Mouse (Mus musculus) mouse embryonic stem cell (cell line): ENCODE data around the gene Trim80.

Experiments used
- in situ Hi-C, 2 experiments: fragments of 300-500 bp; cut with MboI; formaldehyde crosslinking; loops; 1 replicate in 1 of 2; 3 replicates in 1 of 2; pipeline ENCODE4 v1.14.3; 2019 to 2020; ENCODE audit warnings: low sequenced_read_pairs in 2 of 2, low pct_unique_long_range_greater_than_20kb in 1 of 2, mixed read lengths in 1 of 2; ENCODE audit not compliant: unreplicated experiment in 1 of 2

The Trim80 gene

DNA sequence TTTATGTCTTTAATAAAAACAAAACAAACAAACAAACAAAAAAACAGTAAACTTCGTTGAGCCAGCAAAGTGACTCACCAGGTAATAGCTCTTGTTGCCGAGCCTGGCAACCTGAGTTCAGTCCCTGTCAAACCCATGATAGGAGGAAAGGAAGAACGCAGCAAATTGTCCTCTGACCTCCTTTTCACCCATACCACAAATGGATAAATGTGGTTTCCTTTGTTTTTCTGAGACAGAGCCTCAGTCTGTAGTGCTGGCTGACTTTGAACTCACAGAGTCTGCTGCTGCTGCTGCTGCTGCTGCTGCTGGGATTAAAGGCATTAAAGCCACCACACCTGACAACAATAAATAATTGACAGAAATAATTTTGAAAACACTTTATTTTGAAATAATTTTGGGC lies 17.3 kb upstream of the Trim80 start:
- in situ Hi-C loops = loop anchor here in 1 of 2 experiments (25.0 kb wide), 1 partner anchor 1439 kb away; the partner anchor contains the start of genes Mfsd11 and Srsf2

DNA sequence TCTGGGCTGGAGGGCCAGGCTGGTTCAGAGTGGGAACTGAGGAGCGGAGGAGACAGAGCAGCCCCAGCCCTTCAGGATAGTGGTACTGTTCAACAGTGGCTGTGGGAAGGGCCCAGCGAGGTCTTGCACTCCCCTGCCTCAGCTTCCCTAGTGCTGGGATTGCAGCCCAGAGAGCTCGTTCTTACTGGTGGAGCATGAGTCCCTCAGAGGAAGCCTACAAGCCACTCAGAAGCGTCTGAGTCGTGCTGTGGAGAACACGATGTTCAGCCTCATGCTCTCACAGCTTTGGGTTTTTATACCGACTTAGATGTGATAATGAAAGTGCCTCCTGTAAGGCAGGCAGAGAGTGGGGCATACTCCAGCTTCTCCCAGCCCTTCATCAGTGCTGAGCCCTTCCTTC lies 15.7 kb upstream of the Trim80 start:
- in situ Hi-C loops = loop anchor here in 1 of 2 experiments (25.0 kb wide), 1 partner anchor 1438 kb away; the partner anchor contains the start of genes Mfsd11 and Srsf2

DNA sequence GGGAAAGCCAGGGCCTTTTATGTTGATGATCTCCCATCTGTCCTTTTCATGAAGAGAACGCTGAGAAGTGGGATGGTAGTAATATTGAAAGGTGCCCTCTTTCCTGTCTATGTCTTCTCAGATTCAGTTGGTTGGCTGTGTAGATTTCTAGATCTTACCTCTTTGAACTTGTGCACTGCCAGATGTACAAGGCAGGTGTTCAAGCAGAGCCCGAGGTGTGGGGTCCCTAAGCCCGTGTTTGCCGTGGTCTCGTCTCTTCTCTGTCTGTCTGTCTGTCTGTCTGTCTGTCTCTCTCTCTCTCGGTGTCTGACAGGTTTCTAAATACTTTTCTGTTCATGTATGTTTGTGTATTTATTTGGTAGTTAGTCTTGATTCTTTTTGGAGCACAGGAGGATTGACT lies 14.7 kb upstream of the Trim80 start:
- in situ Hi-C loops = no loop called here

DNA sequence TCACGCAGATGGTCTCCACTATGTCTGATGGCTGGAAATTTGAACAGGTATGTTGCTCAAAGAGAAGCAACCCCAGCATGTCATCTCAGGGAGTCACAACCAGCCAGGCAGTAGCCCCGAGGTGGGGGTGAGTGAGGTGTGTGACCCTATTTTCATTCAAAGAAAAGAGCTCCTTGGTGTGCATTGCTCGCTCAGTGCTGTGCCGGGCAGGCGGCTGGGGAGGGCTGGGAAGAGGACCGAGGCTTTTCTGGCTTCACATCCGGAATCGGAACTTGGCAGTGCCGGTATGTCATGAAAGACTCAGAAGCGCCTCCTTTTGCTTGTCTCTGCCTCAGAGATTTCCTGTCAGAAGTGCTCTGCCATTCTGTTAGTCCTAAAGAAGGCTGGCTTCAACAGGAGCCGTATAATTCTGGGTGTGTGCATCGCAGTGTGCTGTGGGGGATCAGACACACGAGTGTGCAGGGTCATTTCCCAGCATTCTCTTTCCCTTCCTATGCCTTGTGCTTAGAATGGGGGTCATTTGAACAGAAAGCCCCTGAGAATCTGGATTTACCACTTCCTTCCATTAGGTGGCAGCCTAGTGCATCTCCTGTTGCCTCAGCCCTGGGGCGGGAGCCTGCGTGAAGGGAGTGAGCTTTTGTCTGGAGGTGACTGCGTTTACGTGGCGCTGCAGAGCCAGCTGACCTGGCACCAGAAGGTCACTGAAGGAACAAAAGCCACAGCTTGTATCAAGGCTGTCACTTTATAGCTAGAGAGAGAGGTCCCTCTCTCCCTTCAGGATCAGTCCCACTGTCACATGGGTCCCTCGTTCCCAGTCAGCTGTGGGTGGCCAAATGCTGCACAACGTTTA lies 12.6 kb upstream of the Trim80 start:
- in situ Hi-C loops = no loop called here

DNA sequence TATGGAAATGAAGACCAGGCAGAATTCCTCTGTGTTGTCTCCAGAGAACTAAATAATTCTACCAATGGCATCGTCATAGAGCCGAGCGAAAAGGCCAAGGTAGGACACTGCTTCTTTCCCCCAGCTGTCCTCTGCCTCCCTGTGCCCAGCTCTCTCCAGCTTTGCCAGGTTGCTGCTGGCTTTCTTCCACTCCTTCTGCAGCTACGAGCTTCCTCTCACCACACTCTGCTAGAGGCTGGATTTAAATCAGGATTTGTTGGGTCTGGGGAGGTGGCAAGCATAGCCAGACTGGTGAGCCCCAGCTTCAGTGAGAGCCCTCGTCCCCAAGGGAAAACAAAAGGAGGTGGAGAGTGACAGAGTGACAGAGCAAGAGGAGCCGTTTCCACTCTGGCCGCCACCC lies 11.0 kb upstream of the Trim80 start:
- in situ Hi-C loops = no loop called here

DNA sequence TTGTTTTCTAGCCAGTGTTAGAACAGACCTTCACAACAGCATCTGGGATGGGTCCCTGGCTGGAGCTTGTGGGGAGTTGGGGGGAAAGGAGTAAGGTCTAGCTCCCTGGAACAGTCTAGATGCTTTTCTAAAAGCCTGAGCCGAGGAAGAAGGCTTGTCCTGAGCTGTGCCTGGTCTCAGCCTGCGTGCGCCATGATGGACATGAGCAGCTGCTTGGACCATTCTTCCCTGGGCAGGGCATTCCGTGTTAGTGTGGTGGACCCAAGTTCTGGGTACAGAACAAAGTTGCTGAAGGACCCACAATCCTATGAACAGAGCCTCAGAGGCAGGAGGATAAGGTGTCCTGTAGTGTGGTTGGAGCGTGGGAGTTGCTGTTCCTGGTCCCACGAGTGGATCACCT lies 9.8 kb upstream of the Trim80 start:
- in situ Hi-C loops = no loop called here

DNA sequence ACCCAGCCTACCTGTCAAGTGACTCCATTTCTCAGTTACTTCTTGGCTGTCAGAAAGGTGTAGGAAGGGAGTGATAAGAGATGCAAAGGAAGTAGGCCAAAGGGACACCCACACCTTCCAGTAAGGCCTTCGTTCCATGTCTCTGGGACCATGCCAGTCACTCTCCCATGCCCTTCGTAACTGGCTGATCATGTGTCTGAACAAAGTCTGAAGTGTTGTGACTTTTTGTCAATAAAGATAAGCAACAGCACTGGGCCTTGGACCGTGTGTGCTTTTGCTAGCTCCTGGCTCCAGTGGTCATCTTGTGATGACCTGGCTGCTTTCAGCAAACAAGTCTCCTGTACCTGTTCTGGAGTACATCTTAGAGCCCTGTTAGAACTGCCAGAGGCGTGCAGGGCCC lies 7.5 kb upstream of the Trim80 start:
- in situ Hi-C loops = no loop called here

DNA sequence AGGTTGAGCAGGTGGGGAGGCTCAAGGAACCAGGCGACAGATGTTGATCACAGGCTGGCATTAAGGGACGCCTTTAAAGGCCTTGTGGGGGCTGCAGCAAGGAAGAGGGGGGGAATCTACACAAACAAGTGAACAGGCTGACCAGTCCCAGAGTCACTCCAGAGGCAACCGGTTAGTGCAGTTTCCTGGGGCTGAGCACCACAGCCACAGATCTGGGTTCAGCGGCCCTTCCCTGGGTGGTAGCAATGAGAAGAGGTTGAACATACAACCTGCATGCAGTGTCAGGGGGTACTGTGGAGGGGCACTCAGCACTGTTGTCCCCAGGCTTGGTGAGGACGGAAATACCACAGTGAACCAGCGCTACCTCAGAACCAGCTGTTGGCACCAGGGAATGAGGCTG lies 7.0 kb upstream of the Trim80 start:
- in situ Hi-C loops = no loop called here

DNA sequence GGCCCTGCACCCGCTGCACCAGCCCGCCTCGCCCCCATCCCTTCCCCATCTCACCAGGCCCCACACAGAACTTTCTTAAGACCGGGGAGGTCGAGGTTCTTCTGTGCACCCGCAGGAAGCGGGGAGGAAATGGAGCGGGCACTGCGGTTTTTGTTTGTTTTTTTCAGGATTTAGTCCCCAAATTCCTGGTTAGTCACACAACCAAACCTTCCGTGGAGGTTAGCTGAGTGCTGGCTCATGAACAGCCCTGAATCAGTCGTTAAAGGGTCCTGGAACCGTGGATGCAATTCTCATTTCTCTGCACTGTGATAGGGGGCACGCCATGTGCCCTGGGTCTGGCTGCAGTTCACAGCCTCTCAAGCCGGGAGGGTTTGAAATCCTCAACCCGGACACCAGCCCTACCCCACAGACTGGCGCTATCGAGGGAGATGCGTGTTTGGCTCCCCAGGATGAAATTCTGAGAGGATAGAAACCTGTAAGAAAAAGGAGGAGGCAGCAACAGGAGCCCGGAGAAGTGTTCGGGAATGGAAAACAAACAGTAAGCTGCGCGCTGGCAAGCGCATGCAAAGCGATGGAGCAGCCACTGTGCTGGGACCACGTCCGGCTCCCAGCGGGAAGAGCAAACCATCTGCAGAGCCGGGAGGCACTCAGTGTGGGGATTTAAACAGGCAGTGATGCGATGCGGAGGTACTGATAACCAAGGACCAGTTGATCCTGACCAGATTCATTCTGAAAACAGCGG lies 4.6 kb upstream of the Trim80 start:
- in situ Hi-C loops = no loop called here

DNA sequence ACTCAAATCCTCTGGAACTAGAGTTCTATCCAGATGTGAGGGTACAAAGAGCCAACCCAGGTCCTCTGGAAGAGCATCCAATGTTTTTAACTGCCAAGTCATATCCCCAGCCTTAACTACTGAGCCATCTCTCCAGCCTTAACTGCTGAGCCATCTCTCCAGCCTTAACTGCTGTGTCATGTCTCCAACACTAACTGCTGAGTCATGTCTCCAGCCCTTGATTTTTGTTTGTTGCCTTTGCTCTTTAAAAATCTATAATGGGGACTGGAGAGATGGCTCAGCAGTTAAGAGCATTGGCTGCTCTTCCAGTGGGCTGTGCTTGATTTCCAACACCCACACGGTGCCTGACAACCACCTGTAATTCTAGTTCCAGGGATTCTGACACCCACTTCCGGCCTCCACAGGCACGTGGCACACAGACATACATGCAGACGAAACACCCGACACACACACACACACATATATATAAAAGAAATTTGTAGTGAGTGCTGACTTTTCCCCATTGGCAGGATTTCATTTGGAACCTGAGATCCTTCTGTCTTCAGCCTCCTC lies 2.7 kb upstream of the Trim80 start:
- in situ Hi-C loops = no loop called here

DNA sequence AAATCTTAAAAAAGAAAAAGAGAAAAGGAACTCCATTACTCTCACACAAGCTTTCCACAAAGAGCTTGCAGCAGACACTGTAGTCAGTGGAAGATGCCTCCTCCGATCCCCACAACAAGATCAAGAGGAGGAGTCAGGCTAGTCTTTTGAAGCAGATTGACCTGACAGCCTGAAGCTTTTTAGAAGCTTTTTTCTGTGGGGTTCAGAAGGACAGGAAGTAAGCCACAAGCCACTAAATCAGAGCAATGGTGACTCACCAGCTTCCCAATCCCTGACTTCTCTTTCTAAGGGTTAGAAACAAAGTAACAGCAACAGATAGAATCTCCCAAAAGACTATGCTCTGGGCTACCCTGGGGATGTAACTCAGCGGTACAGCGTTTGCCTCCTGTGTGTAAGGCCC lies 1.0 kb upstream of the Trim80 start:
- in situ Hi-C loops = no loop called here

DNA sequence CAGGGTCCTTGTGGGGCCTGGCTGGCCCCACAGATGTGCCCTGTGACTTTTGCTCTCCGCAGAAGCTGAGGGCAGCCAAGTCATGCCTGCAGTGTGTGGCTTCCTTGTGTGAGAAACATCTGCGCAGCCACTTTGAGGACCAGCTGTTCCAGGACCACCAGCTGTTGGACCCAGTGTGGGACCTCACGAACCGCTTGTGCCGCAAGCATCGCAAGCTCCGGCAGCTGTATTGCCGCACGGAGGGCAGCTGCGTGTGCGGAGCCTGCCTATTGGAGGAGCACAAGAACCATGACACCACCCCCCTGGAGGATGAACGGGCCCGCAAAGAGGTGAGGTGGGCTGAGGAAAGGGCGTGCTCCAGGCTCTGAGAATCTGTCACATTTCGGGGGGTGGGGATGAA lies 1.1 kb downstream of the Trim80 start:
- in situ Hi-C loops = loop anchor here in 1 of 2 experiments (5.0 kb wide), 1 partner anchor 84 kb away; no protein-coding TSS in a partner anchor

DNA sequence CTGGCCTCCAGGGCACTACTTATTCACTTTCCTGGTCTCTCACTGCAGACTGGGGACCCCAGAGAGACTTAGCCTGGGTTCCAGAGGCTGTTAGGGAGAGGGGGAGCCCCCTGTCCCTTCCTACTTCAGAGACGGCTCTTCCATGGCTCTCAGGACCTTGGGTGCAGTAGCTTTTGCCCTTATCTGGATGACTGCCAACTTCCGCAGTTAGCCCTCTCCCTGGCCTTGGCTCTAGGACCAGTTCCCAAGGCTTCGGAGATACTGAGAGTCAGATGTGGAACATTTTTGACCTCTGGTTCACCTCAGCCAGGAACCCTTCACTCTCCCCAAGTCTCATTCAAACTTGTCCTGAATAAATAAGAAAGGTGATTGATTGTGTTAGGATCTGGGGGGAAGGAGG lies 6.6 kb downstream of the Trim80 start:
- in situ Hi-C loops = no loop called here

DNA sequence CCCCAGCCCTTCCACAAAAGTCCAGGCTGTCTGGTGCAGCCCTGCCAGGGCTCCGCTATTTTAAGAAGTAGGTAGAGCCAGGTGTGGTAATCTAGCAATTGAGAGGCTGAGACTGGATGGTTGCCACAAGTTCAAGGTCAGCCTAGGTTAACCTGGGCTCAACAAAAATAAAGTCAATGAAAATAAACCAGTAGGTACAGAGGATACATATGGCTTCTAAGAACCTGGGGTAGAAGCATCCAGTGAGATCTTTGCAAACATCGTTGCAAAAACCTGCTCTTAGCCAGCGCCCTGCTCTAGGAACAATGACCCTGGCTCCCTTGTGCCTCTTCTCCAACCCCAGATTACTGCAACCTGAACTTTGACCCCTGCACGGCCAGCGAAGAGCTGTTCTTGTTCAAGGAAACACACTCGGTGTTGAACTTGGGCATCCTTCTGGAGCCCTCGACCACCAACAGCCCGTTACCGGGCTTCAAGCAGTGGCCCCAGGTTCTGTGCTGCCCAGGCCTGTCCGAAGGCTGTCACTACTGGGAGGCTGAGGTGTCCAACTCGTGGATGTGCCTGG lies 7.1 kb downstream of the Trim80 start:
- in situ Hi-C loops = no loop called here

DNA sequence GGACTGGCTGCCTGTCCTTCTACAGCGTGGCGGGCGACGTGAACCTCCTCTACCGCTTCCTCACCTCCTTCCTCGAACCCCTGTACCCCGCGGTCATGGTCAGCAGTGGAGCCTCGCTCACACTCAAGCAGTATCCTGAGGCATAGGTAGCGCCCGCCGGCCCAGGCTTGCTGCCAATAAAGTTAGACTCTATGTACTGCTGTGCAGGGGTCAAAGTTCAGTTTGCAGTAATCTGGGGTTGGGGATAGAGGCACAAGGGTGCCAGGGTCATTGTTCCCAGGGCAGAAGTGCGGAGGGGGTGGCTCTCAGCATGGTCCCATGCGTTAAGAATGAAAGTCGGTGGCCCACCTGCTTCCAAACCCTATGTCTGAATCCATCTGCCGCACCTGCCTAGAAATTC lies 7.7 kb downstream of the Trim80 start:
- in situ Hi-C loops = no loop called here

DNA sequence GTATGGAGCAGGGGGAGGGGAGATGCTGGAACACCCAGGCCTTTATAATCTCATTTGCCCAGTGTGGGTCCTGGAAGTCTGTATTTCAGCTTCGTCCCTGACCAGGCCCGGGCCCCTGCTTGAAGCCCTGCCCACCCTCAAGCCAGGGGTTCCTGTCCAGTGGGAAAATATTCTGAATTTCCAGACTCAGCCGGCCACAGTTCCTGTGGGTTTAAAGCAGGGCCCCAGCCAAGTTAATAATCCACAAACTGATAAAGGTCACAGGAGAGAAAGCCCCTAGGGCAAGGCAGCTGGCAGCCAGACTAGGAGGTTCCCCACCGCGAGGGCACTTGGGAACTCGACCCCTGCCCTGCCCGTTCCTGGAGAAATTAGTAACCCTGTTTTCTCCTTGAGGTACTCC lies 8.7 kb downstream of the Trim80 start:
- in situ Hi-C loops = no loop called here

DNA sequence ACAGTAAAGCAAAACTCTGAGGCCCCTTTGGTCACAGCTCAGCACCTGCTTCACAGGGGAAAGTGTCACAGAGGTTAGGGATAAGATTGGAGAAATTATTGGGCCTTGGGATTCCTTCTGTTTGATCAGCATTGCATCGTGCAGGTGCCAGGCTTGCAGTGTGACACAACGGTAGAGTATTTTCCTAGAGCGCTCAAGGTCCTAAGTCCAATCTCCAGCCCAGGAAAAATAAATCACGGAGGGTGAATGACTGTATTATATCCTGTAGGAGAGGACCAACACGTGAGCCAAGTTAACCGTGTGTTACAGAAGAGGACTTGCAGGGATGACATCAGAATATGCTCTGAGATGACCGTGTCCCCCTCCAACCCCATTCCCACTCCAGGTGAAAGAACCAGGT lies 9.8 kb downstream of the Trim80 start:
- in situ Hi-C loops = no loop called here

DNA sequence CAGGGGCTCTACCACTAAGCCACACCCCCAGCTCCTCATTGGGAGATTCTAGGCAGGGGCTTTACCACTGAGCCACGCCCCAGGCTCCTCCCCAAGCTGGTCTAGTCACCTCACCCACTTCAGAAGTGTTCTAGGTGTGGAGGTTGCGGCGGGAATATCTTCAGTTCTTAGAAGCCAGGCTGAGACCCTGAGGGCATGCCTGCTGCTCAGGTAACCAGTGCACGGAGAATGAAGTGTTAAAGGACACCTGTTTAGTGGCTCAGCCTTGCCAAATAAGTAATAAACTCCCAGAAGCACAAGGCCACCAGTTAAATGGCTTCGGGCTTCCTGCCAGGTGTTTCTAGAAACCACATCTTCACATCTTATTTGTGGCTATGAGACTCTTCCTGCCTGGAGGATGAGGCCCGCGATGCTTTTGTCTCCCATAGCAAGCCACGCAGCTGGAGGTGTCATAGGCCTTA lies 11.5 kb downstream of the Trim80 start:
- in situ Hi-C loops = no loop called here

DNA sequence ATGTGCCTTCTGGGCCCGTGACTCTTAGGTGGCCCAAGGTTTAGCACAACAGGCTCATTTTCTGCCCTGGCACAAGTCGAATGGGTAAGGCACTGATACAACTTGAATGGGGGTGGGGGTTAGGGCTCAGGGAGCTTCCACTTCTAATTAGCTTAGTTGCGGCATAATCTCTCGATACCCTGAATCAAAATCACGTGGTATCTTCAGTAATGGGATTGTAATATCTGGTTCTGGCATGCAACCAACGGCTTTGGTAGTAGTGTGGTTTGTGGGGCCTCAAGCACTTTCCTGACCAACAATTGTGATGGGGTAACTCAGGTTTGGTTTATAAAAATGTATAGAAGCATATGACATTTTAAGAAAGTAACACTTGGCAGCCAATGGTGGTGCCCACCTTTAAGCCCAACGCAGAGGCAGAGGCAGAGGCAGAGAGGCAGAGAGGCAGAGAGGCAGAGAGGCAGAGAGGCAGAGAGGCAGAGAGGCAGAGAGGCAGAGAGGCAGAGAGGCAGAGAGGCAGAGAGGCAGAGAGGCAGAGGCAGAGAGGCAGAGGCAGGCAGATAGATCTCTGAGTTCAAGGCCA lies 12.0 kb downstream of the Trim80 start:
- in situ Hi-C loops = no loop called here
